Mouse (Mus musculus) A20 (cell line): ENCODE results near the gene Lasp1.

ENCODE experiments used
- DNase-seq: peaks from one replicate; pipeline ENCODE4 v3.0.0-alpha.2; 2011; ENCODE audit warnings: low read depth, low spot score

Gene Lasp1

DNA sequence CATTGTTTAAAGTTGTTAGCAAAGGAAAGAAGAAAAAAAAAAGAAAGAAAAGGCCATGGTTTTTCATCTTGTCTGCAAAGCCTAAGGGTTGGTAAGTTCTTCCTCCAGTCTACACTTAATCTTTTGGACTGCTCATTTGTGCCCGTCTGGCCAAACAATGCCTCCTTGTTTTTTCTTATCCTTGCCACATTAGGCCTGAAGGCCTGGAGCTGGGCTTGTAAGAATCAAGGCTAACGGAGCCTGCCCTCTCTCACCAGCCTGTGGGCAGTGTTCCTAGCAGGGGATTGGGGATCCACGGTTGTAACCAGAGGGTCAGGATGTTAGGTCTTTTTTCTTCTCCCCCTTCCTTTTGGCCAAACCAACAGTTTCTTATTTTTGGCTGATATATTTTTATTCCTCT lies 12.2 kb downstream of the Lasp1 start:
- no peak for DNase-seq

DNA sequence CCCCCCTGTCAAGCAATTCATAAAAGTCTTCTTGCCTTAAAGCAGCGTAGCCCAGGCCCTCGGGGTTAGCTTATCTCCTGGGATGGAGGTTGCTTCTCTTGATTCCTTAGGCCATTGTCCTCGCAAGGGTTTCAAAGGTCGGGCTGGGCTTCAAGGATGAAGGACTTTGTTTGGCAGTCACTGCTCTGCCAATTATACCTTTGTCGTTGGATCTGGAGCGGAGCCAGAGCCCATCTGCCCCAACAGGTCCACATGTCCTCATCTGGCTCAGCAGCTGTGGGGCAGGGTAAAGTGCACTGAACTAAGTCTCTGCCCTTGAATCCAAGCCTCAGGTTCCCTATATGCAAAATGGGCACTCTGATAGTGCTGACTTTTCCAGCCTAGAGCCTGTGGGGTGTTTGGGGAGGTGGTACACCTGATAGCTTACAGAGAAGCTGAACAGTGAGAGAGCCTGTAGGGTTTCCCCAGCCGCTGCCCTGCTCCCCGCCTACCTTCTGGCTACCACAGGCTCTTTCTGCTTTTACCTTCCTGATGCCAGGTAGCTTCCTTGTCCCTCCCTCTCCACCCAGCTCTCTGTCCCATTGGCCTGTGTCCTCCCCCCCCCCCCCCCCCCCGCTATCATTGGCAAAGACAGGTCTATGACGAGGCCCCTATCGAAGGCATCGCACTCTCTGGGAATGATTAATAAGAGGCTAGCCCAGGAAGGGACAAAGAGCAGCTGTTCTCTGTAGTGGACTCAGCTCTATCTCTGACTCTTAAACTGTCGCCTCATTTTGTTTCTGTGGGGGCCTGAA lies 13.0 kb downstream of the Lasp1 start:
- DNase-seq, result no peak

DNA sequence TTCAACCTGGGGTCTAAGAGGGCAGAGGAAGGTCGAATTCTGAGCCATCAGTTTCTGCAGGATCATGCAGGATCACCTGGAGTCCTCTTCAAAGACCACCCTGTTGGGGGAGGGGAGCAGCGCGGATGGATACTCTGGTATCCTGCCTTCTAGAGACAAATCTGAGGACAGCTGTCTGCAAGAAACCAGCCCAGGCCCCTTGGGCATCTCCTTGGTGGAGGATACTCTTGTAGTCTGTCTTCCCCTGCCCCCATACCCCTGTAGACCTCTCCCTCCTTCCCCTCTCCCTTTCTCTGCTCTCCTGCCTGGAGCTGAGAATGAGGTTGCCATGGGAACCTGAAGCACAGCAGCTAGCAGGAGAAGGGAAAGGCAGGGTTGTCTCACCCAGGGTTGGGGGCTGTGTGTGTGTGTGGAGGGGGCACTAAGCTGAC lies 13.7 kb downstream of the Lasp1 start:
- no peak for DNase-seq

DNA sequence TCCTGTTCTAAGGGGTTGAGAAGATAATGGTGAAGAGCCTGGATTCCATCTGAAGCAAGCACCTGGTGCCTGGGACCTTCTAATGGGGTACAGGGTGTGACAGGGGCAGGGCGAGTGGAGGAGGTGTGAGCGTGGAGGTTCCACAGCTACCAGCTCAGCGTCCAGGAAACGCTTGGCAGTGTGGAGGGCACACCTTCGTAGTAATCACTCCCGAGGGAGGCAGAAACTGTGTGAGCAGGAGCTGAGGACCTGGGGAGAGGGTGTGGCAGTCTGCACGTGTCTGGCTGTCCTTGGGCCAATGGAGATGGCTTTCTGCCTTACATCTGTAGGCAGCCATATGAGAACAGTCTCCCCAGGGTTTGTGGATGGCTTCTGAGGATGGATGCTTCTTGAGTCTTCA lies 14.3 kb downstream of the Lasp1 start:
- no peak for DNase-seq

DNA sequence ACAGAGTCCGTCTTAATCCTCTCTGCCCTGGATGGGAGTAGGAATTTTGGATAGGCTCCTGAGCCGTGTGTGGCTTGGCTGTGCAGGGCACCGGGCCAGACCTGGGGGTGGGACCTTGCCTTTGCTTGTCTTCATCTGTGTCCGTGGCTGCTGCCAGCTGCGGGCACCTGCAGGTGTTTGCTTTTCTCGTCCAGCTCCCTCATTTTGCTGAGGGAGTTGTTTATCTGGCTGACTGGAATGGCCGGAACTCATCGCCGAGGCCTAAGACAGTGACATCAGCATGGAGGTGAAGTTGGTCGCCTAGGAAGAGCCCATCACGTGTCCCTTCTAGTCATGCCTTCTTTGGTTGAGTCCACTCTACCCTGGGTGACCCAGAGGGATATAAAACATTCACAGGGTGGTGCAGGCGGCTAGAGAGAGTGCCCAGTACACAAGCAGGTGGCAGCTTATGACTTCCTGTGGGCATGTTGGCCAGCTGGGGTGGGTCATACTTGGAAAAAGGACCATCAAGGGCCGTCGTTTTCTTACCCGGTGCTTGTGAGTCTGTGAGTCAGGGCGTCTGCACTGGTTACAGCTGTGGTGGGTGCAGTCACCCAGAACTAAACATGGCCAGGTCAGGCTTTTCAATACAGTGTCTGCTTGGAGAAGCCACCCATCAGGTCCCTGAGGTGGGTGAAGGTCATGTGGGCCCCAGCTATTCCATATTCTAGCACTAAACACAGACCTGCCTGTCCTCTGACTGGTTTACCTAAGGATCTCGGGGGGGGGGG lies 15.1 kb downstream of the Lasp1 start:
- DNase-seq, result no peak

- DNase-seq, result no peak
These were observed 16.9 kb downstream of the Lasp1 start for GRCm38 (mm10) chr11:97815736-97816135.

GRCm38 (mm10) chr11:97816176-97816575 lies 17.4 kb downstream of the Lasp1 start:
- no peak for DNase-seq

DNA sequence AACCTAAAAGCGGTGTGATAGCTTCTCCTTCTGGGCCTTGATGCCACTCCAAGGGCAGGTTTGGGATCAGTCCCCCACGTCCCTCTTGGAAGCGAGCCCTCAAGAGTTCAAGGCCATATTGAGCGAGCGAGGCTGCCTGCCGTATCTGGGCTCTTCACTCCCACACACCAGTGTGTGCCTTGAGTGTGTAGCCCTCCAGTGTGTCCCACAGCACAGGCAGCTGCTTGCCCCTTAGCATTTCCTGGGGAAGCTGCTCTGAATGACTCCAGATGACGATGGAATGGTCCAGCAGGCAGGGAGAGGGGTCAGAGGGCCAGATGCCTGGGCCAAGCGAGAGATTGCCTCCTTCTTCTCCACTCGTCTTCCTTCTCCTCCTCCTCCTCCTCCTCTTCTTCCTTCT lies 18.1 kb downstream of the Lasp1 start:
- DNase-seq, result no peak

DNA sequence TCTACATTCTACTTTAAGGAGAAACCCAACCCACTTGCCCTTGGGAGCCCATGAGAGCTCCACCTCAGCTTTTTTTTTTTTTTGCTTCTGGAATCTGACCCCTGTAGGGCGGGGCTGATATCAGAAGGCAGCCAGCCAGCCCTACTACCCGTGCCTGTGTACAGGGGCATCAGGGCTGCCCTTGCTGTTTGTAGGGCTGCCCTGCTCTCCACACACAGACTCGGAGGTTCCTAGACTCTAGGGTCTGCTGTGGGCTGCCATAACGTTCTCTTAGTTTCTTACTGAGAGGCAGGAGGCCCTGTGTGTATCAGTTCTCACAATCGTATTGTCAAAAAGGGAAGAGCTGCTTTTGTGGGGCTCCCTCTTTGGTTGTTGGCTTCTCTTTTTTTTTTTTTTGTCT lies 18.6 kb downstream of the Lasp1 start:
- no peak for DNase-seq

DNA sequence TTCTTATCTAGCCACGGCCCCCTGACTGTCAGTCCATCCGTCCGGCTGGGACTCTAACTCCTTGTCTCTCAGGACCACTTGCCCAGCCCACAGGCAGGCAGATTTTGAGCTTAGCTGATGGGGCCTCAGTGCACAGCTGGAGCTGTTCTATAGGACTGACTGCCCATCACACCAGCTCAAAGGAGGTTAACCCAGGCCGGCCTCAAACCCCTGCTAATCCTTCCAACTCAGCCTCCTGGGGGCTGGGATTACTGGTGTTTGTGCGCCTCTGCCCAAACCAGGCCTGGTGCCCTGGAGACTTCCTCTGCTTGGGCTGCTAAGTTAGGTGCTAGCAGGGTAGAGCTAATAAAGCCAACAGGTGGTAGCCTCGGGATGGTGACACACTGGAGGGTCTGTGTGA lies 19.2 kb downstream of the Lasp1 start:
- DNase-seq, result no peak

DNA sequence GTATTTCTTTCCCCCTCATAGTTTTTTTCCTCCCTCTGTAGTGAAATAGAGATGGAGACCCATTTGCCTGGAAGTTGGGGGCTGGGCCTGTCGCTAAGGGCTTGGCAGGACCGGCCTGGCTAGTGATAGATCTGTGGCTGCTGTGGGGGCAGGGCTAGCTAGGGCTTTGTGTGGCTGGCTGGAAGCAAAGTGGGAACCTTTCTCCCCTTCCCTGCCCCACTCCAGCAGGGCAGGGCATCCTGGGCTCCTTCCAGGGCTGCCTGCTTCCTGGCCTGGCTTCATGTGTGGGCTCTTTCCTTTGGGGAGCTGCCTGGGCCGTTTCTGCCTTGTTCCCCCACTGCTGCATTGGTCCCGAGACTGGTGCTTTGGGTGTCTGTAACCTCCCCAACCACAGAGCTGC lies 19.8 kb downstream of the Lasp1 start:
- DNase-seq, result no peak

GRCm38 (mm10) chr11:97819102-97819501 lies 20.3 kb downstream of the Lasp1 start:
- DNase-seq, result no peak

- DNase-seq, result no peak
These were observed 21.1 kb downstream of the Lasp1 start for GRCm38 (mm10) chr11:97819923-97820322.

DNA sequence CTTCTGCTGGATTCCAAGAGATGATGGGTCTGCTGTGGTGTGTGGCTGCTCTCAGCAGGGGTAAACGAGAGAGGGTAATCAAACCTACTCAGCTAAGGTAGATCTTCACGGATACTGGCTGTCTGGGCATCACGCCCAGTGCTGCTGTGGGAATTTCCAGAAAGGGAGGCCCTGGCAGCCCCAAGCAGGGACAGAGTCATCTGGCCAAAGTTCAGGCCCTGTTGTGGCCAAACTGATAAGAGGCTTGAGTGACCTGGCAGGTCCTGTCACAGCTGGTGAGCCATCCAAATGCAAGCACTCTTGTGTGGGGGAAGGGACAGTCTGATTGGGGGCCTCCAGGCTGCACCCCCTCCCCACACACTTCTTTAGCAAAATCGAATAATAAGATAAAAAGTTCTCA lies 22.0 kb downstream of the Lasp1 start:
- DNase-seq, result no peak

- no peak for DNase-seq
These were observed 22.7 kb downstream of the Lasp1 start for GRCm38 (mm10) chr11:97821401-97822064.

GRCm38 (mm10) chr11:97822840-97823603 lies 24.2 kb downstream of the Lasp1 start:
- no peak for DNase-seq

DNA sequence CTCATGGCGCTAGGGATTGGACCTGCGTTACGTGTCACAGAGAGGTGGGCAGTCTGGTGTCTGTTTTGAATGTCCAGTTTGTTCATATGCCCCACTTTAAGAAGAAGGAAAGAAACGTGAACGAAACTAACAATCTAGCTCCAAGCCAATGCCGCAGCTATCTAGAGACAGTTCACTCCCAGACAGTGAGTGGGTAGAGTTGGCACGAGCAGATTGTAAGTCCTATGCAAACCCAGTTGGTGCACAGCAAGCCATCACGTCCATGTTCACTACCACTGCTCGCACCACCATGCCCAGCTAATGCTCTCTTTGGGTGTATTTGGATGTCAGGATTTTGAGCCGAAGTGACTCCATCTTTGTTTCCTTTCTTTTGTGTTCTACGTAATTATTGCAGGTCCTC lies 25.4 kb downstream of the Lasp1 start:
- no peak for DNase-seq

DNA sequence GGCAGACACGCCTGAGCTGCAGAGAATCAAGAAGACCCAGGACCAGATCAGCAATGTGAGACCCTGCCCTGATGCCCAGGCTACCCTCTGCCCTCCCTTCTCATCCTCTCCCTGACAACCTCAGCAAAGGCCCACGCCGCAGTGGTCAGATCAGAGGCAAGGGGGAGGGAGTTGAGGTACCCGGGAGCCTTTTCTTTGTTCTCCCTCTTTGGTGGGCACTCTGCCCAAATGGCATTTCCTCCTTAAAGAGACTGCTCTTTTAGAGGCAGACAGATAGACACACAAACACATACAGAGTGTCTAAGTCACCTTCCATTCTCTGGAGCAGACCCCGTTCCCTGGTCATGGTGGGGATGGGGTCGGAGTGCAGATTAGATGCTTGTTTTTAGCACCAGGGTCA lies 26.1 kb downstream of the Lasp1 start:
- DNase-seq, result no peak

- DNase-seq, result no peak
These were observed 26.5 kb downstream of the Lasp1 start for GRCm38 (mm10) chr11:97825295-97825694.

DNA sequence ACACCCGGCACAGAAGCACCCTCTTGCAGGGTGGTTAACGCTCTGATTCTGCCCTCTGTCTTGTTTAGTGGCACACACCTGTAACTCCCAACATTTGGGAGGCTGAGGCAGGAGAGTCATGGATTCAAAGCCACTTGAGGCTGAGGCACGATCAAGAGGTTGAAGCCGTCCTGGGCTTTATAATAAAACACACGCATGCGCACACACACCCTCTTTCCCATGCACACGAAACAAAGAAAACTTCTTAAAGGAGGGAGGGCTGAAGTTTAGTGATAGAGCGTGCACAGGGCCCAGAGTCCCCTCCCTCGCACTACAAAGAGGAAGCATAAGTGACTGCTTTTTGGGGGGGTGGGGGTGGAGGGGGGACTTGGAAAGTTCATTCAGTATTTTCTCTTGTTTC lies 27.2 kb downstream of the Lasp1 start:
- no peak for DNase-seq

- DNase-seq, result no peak
These were observed 27.6 kb downstream of the Lasp1 start for GRCm38 (mm10) chr11:97826414-97826813.

DNA sequence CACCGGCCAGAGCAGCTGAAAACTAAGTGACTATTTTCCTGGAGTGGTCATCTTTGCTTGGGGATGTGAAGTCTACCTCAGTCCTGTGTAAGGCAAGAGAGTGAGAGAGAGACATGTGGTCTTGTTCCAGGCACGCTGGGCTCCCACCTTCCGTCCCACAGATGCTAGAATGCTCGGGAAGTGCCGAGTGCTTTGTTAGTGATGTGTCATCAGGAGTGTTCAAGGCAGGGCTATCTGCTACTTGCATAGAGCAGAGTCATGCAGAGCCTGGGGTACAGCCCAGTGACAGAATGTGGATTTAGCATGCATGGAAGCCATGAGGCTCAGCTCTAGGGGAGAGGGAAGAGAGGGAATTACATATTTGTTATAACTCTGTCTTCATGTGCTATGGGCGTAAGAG lies 28.9 kb downstream of the Lasp1 start:
- no peak for DNase-seq
